Mouse (Mus musculus) thymus, postnatal 36 days (tissue): Measurements from ENCODE around the gene Slc25a44.
"Not testable (repeated sequence)": the region's sequence is repeated elsewhere in the genome, so short reads cannot be mapped to it uniquely, and the experiment has no call there.

ENCODE experiments used
- DNase-seq, 2 experiments: peaks; one replicate each; pipeline ENCODE4 v3.0.0; 2022; ENCODE audit warnings: mixed read lengths in 2 of 2

Gene Slc25a44

GRCm38 (mm10) chr3:88410645-88411031 is 14.3 kb downstream of the Slc25a44 start:
- DNase-seq, result no peak

DNA sequence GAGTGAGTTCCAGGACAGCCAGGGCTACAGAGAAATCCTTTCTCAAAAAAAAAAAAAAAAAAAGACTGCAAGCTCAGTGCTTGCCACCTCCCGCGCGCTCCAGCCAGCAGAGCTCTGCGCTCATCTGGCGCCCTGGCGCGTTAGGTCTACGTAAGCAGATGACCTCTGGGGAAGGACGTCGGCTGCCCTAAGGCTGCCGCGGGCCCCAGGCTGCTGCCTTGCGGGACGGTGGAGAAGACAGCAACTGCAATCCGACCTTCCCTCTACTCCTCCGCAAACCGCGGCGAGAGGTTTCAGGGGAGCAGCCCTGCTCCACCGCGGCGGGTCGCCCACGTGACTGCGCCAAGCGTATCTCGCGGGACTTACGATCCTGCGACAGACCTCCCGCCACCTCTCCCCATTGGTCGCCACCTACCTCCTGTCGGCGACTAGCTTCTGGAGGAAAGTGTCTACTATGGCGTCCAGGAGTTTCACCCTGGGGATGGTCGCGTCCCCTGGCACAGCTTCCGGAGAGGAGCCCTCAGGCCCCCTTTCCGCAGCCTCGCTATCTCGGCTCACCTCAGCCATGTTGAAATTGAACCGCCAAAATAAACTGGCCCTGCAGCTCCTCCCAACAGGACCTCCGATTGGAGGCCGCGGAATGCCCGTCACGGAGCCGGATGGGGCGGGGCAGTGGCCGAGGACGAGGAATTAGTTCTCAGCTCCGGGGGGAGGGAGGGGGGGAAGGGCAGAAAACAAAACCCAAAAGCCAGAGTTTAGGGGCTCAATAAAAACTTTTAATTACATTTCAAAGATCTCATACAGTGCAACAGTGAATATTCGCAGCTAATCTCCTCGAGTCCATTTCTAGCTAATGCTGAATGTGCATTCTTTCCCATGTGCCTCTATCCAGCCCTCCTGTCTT is 14.9 kb downstream of the Slc25a44 start, which contains the start of gene Pmf1:
Gene Pmf1, minus strand, starts transcription at position 591 of the 904 bp plus-strand sequence.
- peak; percentile 89 to 93 for DNase-seq

DNA sequence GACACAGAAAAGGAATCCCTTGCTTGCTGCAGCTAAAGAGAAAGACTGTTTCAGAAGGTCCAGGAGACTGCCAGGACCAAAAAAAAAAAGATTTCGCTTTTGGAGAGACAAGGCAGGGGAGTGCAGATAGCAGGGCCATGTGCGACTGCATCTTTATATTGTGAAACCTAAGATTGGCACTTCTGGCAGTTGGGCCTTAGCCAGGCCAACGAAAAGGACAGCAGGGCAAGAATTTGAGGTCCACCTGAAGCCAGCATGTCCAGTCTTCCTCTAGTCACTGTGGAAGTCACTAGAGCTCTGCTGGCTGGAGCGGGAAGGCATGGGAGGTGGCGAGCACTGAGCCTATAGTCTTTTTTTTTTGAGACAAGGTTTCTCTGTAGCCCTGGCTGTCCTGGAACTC is 16.0 kb downstream of the Slc25a44 start:
- no peak for DNase-seq

DNA sequence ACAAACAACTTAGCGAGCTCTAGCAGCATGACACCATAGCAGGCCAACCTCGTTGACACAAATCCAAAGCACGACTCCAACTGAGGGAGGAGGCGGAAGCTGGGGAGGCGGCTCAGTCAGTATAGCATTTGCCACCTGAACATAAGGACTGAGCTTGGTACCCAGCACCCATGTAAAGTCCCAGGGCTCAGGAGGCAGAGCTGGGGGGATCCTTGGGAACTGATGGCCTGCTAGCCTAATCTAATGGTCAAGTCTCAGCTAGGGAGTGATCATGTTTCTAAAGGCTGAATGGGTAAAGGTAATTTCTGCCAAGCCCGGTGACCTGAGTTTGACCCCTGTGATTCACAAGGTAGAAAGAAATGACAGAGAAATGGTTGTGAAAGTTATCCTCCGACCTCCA is 17.4 kb downstream of the Slc25a44 start:
- DNase-seq, result no peak

DNA sequence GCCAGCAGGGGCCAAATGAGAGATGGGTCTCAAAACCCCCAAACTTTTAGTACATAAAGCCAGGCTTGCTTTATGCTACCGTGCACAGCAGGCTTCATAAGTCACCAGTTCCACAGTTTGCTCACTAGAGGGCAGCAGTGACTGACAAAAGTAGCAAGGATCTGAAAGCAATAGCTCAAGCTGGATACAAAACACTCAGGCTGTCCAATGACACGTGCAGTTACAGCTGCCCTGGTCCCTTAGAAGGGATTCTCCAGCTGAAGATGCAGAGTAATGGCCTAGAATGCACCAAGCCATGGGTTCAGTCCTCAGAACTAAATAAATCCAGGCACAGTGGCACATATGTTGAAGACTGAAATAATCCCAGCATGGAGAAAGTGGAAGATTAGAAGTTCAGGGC is 17.8 kb downstream of the Slc25a44 start:
- peak; percentile 50 to 59 for DNase-seq

- DNase-seq, result no peak
Measured at GRCm38 (mm10) chr3:88403522-88404230, 21.3 kb downstream of the Slc25a44 start.

DNA sequence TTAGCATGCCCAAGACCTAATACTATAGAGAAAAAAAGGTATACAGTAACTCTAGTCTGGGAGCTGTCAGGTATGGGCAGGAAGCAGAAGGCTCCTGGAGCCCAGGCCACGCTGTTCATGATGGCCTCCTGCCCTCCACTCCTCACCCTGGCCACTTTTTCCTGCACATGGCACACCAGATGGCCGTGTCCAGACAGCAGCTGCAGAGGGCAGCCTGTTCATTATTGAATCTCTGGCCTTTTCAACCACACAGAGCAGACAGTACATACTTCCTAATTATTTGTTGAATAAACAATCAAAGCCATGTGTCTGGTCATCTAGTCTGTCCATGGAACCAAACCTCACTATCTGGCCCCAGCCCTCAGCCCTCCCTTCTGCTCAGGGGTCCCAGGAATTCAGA is 26.3 kb downstream of the Slc25a44 start:
- DNase-seq, result no peak

DNA sequence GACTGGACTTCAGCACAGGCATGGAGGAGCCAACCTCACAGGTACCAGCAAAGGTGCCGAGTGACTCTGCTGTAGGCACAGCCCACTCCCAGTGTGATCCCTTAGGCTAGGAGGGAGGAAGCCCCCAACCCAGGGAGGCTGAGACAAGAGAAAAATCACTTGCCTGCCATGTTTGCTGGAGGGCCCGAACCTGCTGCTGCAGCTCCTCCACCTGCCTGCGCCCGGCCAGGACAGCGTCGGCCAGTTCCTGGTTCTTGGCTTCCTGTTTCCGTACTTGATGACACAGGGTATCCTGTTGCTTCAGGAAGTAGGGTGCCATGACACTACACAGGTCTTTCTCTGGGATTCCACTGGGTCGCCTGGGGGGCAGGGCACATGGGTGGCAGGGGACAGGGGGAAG is 29.2 kb downstream of the Slc25a44 start:
- no peak for DNase-seq

- DNase-seq, result no peak
Measured at GRCm38 (mm10) chr3:88395288-88395687, 29.7 kb downstream of the Slc25a44 start.

GRCm38 (mm10) chr3:88393776-88394375 is 31.1 kb downstream of the Slc25a44 start:
- no peak for DNase-seq

GRCm38 (mm10) chr3:88384364-88384763 is 40.6 kb downstream of the Slc25a44 start, which contains the start of gene Bglap:
Gene Bglap, minus strand, starts transcription at chr3:88384464.
- no peak for DNase-seq

GRCm38 (mm10) chr3:88382383-88382782 is 42.6 kb downstream of the Slc25a44 start:
- not testable (repeated sequence) for DNase-seq

GRCm38 (mm10) chr3:88381389-88382315 is 43.3 kb downstream of the Slc25a44 start:
- DNase-seq, result peak; percentile 74 to 83

DNA sequence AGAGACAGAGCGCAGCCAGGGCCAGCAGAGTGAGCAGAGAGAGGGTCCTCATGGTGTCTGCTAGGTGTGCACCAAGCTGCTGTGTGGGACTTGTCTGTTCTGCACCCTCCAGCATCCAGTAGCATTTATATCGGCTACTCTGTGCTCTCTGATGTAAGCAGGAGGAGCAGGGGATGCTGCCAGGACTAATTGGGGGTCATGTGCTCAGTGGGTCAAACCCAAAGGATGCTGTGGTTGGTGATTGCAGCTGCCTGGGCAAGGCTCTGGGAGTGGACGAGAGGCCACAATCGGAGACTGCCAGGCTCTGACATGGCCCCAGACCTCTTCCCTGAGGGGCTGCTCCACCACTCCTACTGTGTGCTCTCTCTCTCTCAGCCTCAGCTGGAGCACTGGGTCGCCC is 46.3 kb downstream of the Slc25a44 start, which contains the start of gene Bglap2:
Gene Bglap2, minus strand, starts transcription at position 101 of the 400 bp plus-strand sequence.
- not testable (repeated sequence) for DNase-seq

GRCm38 (mm10) chr3:88376644-88377043 is 48.3 kb downstream of the Slc25a44 start:
- not testable (repeated sequence) for DNase-seq

DNA sequence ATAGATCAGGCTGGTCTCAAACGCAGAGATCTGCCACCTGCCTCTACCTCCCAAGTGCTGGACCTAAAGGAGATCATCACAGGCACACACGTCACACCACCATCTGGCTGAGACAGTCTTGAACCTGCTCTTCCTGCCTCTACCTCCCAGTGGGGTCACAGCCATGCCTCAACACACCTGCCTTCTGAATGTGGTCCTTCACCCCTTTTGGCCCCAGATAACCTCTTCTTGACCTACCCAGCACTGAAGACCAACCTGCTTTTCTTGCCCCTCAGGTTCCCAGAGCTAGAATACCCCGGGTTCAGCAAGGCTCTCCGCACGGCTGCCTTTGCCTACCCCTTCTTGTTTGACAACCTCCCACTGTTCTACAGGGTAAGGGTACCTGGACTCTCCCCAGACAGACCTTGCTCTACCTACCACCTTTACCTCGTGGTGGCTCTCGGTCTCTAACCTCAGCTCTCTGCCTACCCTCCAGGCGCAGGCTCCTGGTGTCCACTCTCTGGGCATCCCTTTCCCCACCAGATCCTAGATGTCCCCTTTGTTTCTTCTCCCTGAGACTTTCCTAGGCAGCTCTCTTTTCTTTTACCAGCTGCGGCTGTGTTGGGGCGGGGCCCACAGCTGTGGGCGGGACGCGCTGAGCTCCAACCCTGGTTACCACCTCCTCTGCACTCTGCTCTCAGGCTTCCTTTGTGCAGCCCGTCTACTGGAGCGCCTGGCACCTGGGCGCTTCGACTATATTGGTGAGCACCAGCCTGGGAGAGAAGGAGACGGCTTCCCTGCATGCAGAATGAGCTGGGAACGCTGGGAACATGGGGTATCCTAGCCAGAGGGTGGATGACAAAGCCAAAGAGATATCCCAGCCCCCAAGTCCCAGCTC is 49.0 kb downstream of the Slc25a44 start:
- DNase-seq, result peak; percentile 53 to 74

GRCm38 (mm10) chr3:88372643-88373042 is 52.3 kb downstream of the Slc25a44 start, which contains the start of gene Bglap3:
Gene Bglap3, minus strand, starts transcription at chr3:88372743.
- DNase-seq, result not testable (repeated sequence)

DNA sequence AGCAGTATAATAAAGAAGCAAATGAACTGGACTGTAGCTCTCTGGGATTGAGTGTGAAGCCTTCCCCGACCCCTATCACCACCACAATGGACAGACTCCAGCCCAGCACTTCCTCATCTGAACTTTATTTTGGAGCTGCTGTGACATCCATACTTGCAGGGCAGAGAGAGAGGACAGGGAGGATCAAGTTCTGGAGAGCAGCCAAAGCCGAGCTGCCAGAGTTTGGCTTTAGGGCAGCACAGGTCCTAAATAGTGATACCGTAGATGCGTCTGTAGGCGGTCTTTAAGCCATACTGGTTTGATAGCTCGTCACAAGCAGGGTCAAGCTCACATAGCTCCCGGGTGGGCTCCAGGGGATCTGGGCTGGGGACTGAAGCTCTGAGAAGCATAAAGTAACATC is 56.4 kb downstream of the Slc25a44 start:
- DNase-seq, result not testable (repeated sequence)

DNA sequence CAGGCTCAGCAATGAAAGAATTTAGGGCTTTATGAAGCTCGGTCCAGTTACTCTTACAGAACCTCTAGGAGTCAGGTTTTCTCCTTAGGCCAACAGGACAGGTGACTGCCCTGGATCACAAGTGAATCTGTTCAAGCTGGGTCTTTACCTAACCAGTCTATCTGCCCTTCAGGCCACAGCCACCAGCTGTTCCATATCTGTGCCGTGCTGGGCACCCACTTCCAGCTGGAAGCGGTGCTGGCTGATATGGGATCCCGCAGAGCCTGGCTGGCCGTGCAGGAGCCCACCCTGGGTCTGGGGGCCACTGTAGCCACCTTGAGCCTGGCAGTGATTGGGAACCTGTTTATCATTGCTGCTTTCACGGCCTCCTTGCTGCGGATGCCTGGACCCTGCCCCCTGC is 57.4 kb downstream of the Slc25a44 start:
- DNase-seq, result not testable (repeated sequence)

DNA sequence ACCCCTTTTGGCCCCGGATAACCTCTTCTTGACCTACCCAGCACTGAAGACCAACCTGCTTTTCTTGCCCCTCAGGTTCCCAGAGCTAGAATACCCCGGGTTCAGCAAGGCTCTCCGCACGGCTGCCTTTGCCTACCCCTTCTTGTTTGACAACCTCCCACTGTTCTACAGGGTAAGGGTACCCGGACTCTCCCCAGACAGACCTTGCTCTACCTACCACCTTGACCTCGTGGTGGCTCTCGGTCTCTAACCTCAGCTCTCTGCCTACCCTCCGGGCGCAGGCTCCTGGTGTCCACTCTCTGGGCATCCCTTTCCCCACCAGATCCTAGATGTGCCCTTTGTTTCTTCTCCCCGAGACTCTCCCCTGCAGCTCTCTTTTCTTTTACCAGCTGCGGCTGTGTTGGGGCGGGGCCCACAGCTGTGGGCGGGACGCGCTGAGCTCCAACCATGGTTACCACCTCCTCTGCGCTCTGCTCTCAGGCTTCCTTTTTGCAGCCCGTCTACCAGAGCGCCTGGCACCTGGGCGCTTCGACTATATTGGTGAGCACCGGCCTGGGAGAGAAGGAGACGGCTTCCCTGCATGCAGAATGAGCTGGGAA is 58.0 kb downstream of the Slc25a44 start:
- DNase-seq, result peak; percentile 80 to 88
